Mouse (Mus musculus) testis, postnatal 14 days (tissue): ENCODE results near the gene Gm27027.

Source experiments
- DNase-seq: peaks from one replicate; pipeline ENCODE4 v3.0.0; 2021; ENCODE audit warnings: low spot score

Gm27027 gene

DNA sequence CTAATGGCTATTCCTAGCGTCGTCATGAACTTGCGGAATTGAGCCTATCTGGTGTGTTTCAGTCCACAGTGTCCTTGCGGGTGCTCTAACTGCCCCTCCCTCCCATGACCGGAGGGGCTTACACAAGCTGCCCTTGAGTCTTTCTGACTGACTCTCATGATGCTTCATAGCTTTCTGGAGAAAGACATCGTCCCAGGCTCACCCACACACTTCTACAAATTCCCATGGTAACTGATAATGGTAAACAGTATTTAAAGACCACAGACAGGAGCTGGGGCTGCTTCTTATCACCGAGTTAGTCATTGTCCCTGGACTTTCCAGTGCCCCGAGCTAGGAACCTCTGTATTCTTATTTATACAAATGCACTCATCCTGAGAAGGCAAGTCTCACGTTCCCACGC is 67.3 kb downstream of the Gm27027 start:
- no peak for DNase-seq

DNA sequence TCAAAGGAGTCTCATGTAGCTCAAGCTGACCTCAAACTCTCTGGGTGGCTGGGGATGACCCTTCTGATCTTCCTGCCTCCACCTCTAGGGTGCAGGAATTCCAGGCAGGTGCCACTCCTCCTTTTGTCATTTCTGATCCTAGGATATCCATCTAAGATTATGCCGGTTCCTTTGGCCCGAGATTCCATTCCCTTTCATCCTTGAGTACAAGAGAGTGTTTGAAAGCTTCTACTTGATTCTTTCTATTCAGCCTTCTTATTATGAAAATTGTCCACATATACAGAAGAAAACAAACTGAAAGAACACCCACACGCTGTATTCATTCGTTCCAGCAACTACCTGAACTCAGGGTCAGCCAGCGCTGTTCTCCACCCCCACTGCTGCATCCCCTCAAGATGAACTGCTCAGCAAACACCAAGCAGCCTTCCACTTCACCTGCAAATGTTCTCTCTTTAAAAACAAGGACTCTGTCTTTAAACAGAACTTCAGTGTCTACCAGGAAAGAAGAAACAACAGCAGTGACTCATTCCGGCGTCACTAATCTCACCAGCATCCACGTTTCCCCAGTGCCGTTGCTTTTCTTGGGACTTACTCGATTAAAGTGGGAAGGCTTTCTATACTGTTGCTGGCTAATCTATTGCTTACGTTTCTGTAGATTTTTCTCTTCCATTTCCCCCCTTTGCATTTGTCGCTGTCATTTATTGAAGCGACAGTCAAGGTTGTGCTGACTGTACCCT is 68.3 kb downstream of the Gm27027 start:
- no peak for DNase-seq

DNA sequence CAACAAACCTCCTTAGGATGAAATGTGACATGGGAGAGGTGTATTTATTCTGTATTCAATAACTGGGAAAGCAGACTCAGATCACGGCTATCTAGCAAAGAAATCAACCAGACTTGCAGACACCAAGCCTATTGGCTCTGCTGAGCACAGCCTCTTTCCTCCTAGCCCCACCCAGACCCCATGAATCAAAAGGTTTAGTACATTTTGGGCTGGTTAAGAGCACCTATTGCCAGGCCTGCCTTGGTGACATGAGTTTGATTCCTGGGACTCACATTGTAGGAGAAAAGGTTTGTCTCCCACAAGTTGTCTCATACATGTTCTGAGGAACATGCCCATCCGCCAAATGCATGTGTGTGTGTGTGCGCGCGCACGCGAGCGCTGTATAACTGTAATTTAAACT is 70.0 kb downstream of the Gm27027 start:
- DNase-seq = no peak

DNA sequence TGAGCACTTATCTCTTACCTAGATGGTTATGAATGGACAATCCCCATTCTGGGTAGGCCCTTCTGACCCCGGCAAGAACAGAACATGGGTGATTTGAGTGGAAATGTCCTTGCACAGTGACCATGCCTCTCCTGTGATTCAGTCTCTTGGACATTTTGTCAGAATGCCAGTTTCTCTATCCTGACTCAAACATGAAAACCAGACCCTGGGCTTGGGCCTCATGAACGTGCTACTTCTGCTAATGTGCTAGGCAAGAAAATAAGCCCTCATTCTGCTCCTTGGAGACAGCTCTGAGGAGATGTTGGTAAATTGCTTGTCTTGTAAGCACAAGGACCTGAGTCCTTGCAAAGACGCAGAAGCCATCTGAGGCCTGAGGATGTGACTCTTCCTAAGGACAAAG is 77.1 kb downstream of the Gm27027 start:
- no peak for DNase-seq

DNA sequence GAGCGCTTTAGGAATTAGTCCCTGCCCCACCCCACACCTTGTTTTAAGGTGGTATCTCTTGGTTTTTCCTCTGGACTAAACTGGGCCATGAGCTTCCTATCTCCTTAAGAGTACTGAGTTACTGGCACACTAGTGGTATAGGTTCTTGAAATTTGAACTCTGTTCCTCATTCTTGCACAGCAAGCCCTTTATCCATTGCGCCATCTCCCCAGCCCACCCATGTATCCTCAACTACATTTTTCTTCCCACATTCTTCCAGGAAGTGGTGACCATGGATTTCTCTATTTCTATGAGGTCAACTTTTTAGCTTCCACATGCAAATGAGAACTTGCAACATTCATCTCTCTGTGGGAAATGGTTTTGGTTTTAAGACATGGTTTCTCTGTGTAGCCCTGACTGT is 82.6 kb downstream of the Gm27027 start:
- DNase-seq = no peak

DNA sequence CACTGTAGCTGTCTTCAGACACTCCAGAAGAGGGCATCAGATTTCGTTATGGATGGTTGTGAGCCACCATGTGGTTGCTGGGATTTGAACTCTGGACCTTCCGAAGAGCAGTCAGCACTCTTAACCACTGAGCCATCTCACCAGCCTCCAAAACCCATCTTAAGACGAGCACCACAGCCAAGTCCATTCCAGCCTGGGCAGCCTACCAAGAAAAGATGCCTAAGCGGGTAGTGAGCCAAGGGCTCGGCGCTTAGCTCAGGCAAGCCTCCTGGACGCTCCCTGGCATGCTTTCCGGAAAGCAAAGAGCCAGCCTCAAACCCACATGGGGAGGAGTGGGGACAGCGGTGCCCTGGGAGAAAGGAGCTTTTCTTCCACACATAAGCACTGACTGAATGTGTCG is 84.2 kb downstream of the Gm27027 start:
- no peak for DNase-seq

DNA sequence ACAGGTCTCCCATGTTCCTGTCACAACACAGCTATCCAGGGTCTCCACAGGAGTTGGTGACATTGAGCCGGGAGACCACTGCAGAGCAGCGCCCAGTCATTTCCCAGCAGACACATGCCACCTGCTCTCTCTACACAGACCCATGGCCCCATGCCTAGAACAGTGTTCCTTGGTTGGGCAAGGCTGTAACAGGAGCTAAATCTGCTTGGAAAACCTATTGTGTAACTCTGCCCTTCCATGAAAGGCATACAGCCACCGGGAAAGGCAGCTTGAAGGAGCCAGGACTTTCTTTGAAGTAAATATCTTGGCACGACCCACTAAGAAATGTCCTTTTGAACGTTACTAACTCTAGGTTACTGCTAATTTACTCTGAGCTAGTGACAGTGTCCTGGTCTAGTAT is 86.4 kb downstream of the Gm27027 start:
- DNase-seq = no peak

DNA sequence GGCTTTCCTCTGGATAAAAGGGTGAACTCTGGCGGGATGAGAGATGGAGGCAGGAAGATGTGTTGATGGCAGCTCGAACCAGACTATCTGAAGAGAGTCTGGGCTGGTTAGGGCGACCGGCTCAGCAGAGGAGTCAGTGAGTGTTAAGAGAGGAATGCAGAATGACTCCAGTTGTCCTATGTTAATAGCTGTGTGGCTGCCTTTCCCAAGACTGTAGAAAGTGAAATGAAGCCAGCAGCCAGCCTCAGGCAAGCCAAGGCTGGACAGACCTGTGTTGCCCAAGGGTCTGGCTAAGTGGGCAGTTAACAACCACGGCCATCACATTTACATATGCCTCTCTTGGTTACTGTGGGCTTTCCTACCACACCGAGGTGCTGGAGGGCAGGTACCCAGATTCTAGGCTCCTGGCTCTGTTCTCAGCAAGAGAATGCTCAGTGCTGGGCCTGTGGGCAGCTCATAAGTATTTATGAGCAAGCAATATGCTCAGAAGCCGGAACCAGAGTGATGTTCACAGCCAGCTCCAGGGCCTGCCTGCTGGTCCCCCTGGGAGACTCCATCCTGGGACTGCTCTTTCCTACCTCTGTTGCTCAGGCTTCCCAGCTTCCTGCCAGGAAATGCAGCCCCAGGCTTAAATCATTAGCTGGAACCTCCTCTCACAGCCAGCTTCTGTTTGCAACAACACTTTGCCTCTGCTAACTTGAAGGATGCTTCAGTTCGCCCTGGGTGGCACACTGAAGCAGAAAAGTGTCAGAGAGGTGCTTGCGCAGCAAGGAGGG is 88.4 kb downstream of the Gm27027 start:
- no peak for DNase-seq
